Mouse (Mus musculus): ENCODE measurements around the gene Trex1. TPM values are rescaled to one million over a fixed set of nuclear protein-coding genes. Genes with fewer than 3 reads are reported as not detected.

The Trex1 gene
- 10 to 100 TPM; 10.7 to 11.4 TPM for total RNA-seq (2021)
- long read RNA-seq, experiment 1, transcript Trex1-202 (2 exons, 1,054 nt): major isoform, 7 of 10 reads
- long read RNA-seq, experiment 1, partial matches to known transcripts: 0 of 10 reads
- long read RNA-seq, experiment 1, other reads (novel, unspliced or antisense): 1 of 10 reads
- long read RNA-seq, experiment 2, transcript Trex1-202 (2 exons, 1,054 nt): major isoform, 6 of 8 reads
- long read RNA-seq, experiment 2, partial matches to known transcripts: 0 of 8 reads
- long read RNA-seq, experiment 2, other reads (novel, unspliced or antisense): 1 of 8 reads

GRCm38 (mm10) chr9:109059136-109059903 lies at the start of gene Trex1:
Gene Trex1, minus strand, starts transcription at chr9:109059734.
- peak; percentile 92 for DNase-seq
- intact Hi-C loops (cut with DNase I; ENCODE audit: low total_unique reads): loop anchor here (2.0 kb wide), 1 partner anchor 55 kb away; no protein-coding TSS in a partner anchor

DNA sequence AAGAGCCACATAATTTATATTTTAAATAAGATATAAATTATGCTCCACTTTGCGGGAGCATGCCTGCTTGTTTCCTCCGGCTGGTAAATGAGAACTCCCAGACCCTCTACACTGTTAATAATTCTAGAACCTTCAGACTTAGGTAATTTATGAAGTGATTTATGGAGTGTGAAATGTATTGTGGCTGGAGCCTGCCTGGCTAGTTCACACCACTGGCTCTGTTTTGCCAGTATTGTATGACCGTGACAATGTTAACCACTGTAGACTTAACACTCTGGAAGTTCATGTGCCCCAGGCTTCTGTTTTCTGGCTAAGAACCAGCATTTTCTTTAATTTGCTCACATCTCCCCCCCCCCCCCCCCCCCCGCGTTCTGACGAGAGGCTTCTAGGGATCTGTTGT lies 47.8 kb upstream of the Trex1 start:
- no peak for DNase-seq
- intact Hi-C loops (cut with DNase I; ENCODE audit: low total_unique reads): no loop called here

- intact Hi-C loops (cut with DNase I; ENCODE audit: low total_unique reads): no loop called here
- no peak for DNase-seq
Observed at GRCm38 (mm10) chr9:109105648-109106047, 46.1 kb upstream of the Trex1 start.

- no peak for DNase-seq
- intact Hi-C loops (cut with DNase I; ENCODE audit: low total_unique reads): no loop called here
Observed at GRCm38 (mm10) chr9:109105011-109105410, 45.5 kb upstream of the Trex1 start.

DNA sequence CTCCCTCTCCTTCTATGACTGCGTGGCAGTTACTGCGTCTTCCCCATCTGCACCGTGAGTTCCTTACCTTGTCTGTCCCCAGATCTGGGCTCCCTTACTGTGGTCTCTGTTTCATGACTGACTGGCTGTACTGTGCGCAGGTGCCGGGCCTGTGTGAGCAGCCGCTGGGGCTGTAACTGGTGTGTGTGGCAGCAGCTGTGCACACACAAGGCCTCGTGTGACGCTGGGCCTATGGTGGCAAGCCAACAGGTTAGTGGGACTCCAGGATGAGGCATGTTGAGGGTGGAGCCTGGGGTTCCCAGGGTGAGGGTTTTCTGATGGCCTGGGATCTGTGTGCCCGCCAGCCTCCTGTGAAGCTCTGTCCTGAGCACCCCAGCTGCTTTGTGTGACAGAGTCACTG lies 44.5 kb upstream of the Trex1 start:
- intact Hi-C loops (cut with DNase I; ENCODE audit: low total_unique reads): no loop called here
- DNase-seq: no peak

- no peak for DNase-seq
- intact Hi-C loops (cut with DNase I; ENCODE audit: low total_unique reads): no loop called here
Observed at GRCm38 (mm10) chr9:109103250-109103649, 43.7 kb upstream of the Trex1 start.

- no peak for DNase-seq
Observed at GRCm38 (mm10) chr9:109102541-109102940, 43.0 kb upstream of the Trex1 start.

GRCm38 (mm10) chr9:109101933-109102445 lies 42.5 kb upstream of the Trex1 start:
- intact Hi-C loops (cut with DNase I; ENCODE audit: low total_unique reads): no loop called here
- no peak for DNase-seq

More at GRCm38 (mm10) chr9:109102541-109102940, 43.0 kb upstream of the Trex1 start:
- intact Hi-C loops (cut with DNase I; ENCODE audit: low total_unique reads): no loop called here

DNA sequence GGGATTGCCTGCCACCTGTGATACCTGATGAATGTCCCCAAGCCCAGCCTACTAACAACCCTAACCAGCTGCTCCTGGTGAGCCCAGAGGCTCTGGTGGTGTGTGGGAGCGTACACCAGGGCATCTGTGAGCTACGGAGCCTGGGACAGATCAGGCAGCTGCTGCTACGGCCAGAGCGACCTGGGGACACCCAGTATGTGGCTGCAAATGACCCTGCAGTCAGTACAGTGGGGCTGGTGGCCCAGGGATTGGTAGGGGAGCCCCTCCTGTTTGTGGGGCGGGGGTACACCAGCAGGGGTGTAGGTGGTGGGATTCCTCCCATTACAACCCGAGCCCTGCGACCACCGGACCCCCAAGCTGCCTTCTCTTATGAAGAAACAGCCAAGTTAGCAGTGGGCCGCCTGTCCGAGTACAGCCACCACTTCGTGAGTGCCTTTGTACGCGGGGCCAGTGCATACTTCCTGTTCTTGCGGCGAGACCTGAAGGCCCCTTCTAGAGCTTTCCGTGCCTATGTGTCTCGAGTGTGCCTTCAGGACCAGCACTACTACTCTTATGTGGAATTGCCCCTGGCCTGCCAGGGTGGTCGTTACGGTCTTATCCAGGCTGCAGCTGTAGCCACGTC lies 40.9 kb upstream of the Trex1 start:
- intact Hi-C loops (cut with DNase I; ENCODE audit: low total_unique reads): no loop called here
- no peak for DNase-seq

DNA sequence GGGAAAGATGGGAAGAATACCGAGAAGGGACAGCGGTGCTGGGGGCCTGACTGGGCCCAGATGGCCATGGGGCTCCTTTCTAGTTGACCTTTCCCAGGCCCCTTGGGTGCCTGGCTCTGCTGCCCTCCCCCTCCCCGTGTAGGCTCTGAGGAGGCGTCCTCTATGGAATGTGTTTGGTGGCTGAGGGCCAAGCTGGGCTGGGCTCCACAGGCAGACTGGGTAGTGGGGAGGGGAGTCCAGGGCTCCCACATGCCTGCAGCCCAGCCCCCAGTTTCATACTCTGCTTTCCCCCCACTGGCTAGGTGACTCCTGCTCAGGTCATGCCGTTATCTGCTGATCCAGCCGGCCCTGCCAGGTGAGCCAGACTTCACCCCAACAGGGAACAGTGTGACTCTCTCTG lies 39.4 kb upstream of the Trex1 start:
- DNase-seq: no peak
- intact Hi-C loops (cut with DNase I; ENCODE audit: low total_unique reads): no loop called here

DNA sequence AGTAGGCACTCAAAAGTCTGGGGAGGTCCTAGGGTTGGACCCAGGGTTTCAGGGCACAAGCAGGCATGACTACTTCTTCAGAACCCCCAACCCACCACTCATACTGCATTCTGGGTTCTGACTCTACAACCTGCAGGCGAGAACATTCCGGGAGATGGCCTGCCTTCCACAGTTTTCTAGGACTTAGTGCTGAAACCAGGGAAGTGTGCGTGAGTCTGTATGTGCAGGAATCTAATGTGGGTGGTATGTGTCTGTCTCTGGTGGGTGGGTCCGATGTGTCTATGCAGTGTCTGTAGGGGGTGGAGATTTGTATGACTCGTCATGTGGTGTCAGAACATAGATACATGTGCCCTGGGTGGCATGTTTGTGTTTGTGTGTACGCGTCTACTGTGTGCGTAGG lies 38.8 kb upstream of the Trex1 start:
- no peak for DNase-seq
- intact Hi-C loops (cut with DNase I; ENCODE audit: low total_unique reads): no loop called here

DNA sequence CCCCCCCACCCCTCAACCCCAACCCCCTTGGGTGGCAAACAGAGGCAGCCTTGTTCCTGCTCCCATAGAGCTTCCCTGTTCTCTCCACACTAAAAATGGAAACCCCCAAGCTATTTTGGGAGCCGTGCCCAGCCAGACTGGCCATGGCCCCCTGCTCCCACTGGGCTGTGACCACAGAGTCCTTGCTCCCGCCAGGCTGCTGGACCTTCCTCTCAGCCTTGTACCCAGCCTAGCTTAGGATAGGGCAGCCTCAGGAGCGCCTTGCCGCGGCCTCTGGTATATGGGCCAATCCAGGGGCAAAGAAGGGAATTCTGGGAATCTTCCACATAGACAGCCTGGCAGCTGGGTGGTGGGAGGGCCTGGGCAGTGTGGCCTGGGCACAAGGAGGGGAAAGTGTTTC lies 38.3 kb upstream of the Trex1 start:
- no peak for DNase-seq
- intact Hi-C loops (cut with DNase I; ENCODE audit: low total_unique reads): no loop called here

GRCm38 (mm10) chr9:109097291-109097690 lies 37.8 kb upstream of the Trex1 start:
- intact Hi-C loops (cut with DNase I; ENCODE audit: low total_unique reads): no loop called here
- no peak for DNase-seq

DNA sequence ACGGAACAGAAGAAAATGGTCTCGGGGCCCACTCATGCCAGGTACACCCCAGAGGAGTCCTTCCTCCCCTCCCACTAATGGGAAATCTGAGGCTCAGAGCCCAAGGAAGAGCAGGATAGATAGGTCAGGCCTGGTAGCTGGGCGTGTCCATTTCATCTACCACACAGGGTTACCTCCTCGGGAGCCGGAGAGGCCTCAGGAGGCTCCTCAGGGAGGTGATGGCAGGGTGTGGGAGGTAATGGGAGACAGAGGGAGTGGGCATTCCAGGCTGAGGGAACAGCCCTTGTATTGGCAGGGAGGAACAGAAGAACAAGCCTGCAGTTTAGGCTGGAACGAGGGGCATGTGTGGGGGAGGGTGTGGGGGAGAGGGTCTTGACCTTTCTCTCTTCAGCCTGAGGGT lies 37.3 kb upstream of the Trex1 start:
- no peak for DNase-seq
- intact Hi-C loops (cut with DNase I; ENCODE audit: low total_unique reads): no loop called here

DNA sequence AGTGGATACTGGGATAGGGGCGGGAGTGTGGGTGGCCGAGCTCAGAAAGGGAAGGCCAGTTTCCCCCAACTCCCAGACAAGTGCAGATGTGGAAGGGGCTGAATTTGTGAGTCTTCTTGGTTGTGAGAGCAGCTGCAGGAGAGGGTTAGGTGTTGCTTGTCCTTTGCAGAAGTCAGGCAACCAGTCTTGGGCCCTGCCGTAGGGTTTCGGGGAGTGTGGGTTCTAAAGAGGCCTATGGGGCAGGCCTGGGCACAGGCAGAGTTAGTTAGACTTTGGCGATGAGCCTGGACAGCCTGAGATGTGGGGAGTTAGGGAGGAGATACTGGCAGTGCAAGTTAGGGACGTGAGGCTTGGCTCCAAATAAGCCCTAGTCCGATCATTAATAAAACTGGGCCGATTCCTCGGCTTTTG lies 36.7 kb upstream of the Trex1 start:
- no peak for DNase-seq

DNA sequence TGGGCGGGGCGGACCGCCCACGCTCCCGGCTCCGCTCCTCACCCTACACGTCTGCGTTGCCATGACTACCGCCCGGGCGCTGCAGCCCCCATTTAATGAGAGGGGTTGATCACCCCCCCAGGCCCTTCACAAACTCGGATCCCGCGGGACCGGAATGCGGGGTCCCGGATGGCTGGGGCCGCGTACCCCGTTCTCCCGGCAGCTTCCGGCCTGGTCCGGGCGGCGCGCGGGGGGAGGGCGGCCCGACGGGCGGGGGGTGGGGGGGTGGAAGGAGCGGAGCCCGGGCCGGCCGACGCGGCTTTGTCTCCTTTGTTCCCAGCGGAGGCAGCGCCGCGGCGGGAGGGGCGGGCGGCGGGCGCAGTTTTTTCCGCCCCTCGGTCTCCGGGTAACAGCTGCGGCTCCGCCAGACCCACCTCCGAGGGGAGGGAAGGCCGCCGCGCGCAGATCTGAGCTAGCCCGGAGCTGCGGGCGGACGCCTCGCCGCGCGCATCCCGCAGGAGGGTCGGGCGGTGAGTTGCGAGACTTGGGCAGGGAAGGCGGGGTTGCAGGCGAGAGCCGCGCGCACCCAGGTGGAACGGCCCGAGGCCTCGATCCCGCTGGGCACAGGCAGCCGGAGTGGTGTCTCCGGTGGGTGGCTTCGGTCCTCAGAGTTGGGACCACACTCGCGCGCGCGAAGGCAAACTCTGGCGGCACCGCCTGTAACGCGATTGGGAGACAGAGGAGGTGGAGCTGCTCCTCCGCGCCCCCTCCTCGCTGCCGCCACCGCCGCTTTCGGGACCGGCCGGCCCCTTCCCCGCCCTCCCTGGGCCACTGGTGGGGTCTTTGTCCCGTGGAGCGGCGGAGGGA lies 35.8 kb upstream of the Trex1 start, which contains the start of gene Plxnb1:
Gene Plxnb1 (plus strand): TSS at position 253 of the 846 bp plus-strand sequence.
- intact Hi-C loops (cut with DNase I; ENCODE audit: low total_unique reads): no loop called here
- peak; percentile 61 for DNase-seq

More for the DNA sequence above, 36.7 kb upstream of the Trex1 start:
- intact Hi-C loops (cut with DNase I; ENCODE audit: low total_unique reads): no loop called here

DNA sequence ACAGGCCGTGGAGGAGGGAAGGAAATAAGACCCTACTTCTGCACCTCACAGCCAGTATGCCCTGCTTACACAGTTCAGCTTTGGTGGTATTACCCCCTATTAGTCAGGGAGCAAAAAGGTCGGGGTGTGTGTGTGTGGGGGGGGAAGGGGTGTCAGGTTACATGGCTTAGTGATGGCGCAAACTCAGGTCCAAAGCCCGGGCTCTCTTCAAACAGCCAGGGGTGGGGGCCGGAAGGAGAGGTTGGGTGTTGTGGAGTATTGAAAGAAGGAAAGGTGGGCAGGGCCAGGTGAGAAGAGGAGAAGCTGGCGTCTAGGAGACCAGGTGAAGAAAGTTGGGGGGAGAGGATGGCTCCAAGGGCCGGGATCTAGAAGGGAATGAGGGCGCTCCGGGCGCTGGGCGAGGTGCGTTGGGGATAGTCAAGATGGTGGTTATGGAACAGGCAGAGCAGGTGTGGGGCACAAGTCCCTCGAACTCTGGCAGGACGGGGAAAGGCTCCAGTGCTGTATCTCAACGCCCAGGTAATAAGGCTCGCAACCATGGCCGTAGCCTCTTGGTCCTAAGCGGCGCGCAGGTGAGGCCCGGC lies 35.1 kb upstream of the Trex1 start:
- intact Hi-C loops (cut with DNase I; ENCODE audit: low total_unique reads): no loop called here
- no peak for DNase-seq

DNA sequence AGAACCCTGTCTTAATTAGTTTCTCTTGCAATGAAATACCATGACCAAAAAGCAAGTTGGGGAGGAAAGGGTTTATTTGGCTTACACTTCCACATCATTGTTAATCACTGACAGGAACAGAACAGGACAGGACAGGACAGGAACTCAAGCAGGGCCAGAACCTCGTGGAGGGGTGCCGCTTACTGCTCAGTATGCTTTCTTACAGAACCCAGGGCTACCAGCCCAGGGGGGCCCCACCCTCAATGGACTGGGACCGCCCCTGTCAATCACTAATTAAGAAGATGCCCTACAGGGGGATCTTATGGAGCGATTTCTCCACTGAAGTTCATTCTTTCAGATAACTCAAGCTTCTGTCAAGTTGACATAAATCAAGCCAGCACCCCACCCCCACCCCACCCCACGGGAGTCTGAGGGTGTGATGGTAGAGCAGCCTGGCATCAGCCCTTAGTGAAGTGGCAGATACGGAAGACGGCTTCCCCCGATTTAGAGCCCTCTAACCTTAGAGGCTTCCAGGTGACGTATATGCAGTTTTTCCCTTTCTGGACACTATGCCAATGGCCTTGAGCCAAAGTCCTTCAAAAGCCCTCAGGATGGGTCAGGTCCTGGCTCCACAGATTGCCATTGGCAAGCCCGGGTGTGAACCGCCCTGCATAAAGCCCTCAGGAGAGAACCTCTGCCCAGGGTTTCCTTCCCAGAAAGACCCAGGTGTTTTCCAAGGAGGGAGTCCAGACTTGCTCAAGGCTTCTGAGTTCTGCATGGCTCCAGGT lies 34.4 kb upstream of the Trex1 start:
- intact Hi-C loops (cut with DNase I; ENCODE audit: low total_unique reads): no loop called here
- no peak for DNase-seq

All from gastrocnemius, postnatal 14 days (tissue).